Mouse (Mus musculus): ENCODE data around the gene Hrh1.
"Not testable (repeated sequence)": the region's sequence is repeated elsewhere in the genome, so short reads cannot be mapped to it uniquely, and the experiment has no call there.

The Hrh1 gene

DNA sequence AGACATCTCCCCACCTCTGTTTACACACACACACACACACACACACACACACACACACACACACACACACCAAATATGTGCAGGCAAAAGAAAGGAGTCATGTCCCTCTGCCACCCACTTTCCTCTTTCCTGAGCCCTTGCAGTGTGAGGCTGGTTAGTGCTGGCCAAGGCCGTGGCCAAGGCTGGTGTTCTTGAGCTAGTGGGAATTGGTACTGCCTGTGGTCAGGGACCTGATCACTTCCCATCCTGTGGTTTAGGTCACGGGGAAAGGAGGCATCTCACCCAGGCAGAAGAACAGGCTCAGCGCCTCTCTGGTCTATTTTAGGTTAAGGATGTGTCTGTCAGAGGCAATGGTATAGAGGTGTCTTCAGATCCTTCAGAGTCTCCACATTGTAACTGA is 59.6 kb downstream of the Hrh1 start:
- intact Hi-C loops (cut with DNase I), result loop anchor here (5.0 kb wide), 1 partner anchor 50 kb away; no protein-coding TSS in a partner anchor

DNA sequence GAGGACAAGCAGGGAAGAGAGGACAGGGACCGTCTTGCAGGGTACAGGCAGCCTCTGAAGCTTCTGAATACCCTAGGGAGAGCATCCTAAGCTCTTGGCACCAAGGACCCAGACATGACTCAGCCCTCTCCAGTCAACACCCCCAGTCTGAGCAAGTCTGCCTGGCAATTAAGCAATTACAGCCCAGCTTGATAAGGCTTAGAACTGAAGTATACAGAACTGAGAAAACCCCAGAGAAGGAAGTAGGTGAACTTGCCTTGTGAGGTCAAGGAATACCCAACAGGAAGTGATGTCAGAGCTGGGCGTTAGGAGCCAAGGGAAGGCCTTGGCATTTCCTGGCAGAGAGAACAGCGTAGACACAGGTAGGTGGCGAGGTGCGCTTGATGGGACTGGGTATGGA is 60.5 kb downstream of the Hrh1 start:
- intact Hi-C loops (cut with DNase I), result loop anchor here (5.0 kb wide), 1 partner anchor 51 kb away; no protein-coding TSS in a partner anchor

DNA sequence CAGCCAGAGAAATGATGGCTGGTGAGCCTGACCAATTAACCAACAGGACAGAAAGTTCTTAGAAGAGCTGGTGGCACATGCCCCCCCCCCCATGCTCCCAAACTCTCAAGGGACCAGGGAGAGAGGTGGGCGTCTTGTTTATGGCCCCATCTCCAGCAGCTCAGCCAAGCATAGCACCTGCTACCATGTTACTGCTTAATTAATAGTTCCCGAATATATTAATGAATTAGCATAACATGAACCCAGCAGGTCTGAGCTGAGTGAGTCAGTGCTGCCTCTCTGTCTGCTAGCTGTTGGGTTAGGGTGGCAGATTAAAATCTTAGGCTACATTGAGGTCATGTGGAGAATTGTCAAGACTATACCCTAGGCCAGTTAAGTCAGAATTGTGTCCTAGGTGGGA is 62.2 kb downstream of the Hrh1 start:
- intact Hi-C loops (cut with DNase I), result loop anchor here (5.0 to 10.0 kb wide), 3 partner anchors 53 to 375 kb away; no protein-coding TSS in a partner anchor

DNA sequence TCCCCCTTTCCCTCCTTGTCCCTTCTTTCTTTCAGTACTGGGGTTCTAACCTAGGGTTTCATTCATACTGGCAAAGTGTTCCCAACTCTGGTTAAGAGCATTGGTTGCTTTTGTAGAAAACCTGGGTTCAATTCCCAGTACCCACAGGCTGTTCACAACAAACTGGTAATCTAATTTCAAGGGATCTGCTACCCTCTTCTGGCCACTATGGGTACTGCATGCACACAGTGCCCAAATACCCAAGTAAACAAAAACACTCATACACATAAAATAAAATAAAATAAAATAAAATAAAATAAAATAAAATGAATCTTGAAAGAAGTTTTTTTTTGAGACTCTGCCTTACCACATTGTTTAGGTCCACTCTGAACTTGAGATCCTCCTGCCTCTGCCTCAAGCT is 63.8 kb downstream of the Hrh1 start:
- intact Hi-C loops (cut with DNase I), result loop anchor here (5.0 to 10.0 kb wide), 2 partner anchors 231 to 377 kb away; no protein-coding TSS in a partner anchor

DNA sequence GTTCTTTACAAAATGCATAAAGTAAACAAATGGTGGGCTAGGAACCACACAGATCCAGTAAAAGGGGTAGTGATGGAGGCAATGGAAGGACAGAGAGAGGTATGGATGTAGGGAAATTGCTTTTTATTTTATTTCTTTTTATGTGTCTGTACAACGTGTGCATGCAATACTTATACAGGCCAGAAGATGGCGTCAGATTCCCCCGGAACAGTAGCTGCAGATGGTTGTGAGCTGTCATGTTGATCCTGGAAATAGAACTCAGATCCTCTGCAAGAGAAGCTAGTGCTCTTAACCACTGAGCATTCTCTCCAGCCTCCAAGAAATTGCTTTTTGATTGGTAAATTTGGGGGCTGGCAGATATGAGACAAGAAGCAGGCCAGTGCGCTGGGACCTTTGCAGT is 65.0 kb downstream of the Hrh1 start:
- intact Hi-C loops (cut with DNase I), result loop anchor here (1.0 to 10.0 kb wide), 3 partner anchors 117 to 378 kb away; no protein-coding TSS in a partner anchor

DNA sequence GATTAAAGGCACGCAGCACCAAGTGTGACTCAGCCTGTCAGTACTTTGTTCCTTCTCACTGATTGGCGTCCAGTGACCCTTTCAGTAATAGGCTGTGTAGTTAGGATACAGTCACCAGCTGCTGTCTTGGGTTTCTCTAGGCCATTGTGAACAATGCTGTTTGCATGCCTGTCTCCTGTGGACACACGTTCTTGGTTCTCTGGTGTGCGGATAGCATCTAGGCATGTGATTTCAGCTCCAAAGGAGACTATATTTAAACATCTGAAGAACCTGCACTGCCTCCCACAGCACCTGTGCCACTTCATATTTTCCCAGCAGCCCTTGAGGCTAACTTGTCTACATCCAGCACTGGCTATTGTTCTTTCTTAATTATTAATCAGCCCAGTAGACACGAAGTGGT is 75.8 kb downstream of the Hrh1 start:
- intact Hi-C loops (cut with DNase I), result no loop called here

DNA sequence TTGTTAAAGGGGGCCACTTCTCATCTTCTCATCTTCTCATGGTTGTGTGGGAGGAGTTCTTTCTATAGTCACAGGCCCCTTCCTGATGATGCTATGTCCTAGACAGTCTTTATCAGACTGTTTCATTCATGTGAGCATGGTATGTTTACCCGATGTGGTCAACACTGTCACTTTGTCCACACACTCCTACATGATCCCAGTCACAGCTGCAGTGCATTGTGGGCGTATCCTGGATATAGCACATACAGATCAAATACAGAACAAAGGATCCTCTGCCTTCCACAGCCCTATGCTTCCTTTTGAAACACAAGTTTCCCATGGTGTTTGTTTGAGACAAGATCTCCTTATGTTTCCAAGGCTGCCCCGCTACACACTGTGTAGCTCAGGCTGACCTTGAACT is 76.3 kb downstream of the Hrh1 start:
- intact Hi-C loops (cut with DNase I), result no loop called here

DNA sequence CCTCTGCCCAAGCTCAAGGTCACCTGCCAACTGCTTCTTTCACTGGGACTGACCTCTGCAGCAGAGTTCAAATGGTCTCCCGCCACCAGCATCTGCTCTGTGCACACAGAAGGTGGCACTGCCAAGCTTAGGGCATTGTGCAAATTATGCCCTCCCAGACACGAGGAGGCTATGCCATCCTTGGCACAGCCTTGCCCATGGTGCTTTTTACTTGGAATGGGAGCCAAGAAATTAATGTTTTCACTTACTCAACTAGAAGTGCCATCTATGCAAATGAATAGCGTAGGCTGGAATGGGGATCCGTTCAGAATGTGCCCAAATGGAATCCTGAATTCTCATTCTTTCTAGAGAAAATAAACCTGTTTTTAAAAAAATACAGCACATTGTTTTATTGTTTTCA is 77.2 kb downstream of the Hrh1 start:
- intact Hi-C loops (cut with DNase I), result no loop called here

DNA sequence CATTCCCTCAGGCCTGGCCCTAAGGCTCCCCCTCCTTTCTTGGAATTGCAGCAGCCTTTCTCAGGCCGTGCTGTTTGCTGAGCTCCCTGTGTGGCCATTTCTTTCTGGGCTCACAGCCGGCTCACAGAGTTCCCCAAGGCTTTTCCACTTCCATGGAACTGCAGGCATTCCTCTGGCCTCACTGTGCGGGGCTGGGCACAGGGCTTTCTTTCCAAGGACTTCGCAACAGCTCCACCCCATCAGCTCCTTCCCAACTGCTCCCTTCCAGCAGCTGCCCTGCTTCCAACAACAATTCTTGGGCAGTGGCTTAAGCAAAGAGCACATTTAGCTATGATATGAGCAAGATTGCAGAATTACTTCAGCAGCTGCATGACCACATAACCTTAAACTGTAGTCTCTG is 81.0 kb downstream of the Hrh1 start:
- intact Hi-C loops (cut with DNase I), result no loop called here

DNA sequence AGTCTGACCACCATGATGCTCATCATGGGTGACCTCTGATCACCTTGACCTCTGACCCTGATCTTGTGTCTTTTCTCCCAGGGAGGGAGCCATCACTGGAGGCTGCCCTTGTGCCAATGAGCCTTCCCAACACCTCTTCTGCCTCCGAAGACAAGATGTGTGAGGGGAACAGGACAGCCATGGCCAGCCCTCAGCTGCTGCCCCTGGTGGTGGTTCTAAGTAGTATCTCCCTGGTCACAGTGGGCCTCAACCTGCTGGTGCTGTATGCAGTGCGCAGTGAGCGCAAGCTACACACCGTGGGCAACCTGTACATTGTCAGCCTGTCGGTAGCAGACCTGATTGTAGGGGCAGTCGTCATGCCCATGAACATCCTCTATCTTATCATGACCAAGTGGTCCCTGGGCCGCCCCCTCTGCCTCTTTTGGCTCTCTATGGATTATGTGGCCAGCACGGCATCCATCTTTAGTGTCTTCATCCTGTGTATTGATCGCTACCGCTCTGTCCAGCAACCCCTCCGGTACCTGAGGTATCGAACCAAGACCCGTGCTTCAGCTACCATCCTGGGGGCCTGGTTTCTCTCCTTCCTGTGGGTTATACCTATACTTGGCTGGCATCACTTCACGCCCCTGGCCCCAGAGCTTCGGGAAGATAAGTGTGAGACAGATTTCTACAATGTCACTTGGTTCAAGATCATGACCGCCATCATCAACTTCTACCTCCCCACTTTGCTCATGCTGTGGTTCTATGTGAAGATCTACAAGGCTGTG is 82.1 kb downstream of the Hrh1 start:
- intact Hi-C loops (cut with DNase I), result loop anchor here (10.0 kb wide), 1 partner anchor 455 kb away; no protein-coding TSS in a partner anchor

DNA sequence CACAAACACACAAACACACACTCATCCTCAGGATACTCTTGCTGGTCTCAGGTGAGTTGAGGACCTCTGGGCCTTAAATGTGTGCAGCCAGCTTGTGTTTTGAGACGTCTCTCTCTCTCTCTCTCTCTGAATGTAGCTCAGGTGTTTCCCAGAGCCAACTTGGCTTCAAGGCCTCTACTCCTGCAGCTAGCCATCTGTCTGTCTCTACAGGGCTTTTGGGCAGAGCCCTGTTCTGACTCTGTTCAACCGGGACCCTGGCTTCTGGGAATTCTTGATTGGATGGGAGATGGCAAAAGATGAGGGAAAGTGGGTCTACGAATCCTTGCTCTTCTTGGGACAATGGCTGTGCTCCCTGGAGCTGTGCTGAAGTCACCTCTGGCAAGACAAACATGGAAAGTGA is 91.6 kb downstream of the Hrh1 start:
- intact Hi-C loops (cut with DNase I), result loop anchor here (10.0 kb wide), 1 partner anchor 445 kb away; no protein-coding TSS in a partner anchor

DNA sequence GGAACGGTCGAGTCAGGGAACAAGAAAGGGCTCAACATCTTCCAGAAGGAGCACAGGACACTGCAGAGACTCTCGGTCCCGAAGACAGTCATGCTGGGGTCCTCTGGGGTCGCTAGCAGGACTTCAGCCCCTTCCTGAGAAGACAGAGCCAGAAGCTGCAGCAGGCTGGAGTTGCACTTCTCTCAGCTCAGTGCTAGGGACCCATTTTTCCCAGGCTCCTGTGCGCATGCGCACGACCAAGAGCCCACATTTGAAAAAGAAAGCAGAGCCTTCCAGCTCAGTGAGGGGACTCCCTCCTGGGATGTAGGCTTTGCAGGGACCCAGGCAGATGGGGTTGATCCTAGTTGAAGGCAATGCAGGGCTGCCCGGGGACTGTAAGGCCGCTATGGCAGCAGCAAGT is 94.9 kb downstream of the Hrh1 start:
- intact Hi-C loops (cut with DNase I), result not testable (repeated sequence)

DNA sequence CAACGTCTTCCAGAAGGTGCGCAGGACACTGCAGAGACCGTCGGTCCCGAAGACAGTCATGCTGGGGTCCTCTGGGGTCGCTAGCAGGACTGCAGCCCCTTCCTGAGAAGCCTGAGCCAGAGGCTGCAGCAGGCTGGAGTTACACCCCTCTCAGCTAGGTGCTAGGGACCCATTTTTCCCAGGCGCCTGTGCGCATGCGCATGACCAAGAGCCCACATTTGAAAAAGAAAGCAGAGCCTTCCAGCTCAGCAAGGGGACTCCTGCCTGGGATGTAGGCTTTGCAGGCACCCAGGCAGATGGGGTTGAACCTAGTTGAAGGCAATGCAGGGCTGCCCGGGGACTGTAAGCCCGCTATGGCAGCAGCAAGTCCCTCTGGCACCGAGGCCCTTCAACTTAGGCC is 97.3 kb downstream of the Hrh1 start:
- intact Hi-C loops (cut with DNase I), result not testable (repeated sequence)

DNA sequence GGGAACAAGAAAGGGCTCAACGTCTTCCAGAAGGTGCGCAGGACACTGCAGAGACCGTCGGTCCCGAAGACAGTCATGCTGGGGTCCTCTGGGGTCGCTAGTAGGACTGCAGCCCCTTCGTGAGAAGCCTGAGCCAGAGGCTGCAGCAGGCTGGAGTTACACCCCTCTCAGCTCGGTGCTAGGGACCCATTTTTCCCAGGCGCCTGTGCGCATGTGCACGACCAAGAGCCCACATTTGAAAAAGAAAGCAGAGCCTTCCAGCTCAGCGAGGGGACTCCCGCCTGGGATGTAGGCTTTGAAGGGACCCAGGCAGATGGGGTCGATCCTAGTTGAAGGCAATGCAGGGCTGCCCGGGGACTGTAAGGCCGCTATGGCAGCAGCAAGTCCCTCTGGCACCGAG is 116.3 kb downstream of the Hrh1 start:
- intact Hi-C loops (cut with DNase I), result not testable (repeated sequence)

DNA sequence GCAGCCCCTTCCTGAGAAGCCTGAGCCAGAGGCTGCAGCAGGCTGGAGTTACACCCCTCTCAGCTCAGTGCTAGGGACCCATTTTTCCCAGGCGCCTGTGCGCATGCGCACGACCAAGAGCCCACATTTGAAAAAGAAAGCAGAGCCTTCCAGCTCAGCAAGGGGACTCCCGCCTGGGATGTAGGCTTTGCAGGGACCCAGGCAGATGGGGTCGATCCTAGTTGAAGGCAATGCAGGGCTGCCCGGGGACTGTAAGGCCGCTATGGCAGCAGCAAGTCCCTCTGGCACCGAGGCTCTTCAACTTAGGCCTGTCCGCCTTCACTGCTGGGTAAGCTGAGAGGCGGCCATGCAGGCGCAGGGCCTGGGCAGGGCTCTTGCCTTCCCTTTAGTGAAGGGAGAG is 131.0 kb downstream of the Hrh1 start:
- intact Hi-C loops (cut with DNase I), result not testable (repeated sequence)

All from adrenal gland (tissue).